Mouse (Mus musculus): ENCODE measurements around the gene Lrrc8a.

The Lrrc8a gene

GRCm38 (mm10) chr2:30237199-30237880 is at the start of gene Lrrc8a:
TSS of gene Lrrc8a (plus strand) at chr2:30237715.
- peak; percentile 100 for DNase-seq (ENCODE audit: low spot score)

DNA sequence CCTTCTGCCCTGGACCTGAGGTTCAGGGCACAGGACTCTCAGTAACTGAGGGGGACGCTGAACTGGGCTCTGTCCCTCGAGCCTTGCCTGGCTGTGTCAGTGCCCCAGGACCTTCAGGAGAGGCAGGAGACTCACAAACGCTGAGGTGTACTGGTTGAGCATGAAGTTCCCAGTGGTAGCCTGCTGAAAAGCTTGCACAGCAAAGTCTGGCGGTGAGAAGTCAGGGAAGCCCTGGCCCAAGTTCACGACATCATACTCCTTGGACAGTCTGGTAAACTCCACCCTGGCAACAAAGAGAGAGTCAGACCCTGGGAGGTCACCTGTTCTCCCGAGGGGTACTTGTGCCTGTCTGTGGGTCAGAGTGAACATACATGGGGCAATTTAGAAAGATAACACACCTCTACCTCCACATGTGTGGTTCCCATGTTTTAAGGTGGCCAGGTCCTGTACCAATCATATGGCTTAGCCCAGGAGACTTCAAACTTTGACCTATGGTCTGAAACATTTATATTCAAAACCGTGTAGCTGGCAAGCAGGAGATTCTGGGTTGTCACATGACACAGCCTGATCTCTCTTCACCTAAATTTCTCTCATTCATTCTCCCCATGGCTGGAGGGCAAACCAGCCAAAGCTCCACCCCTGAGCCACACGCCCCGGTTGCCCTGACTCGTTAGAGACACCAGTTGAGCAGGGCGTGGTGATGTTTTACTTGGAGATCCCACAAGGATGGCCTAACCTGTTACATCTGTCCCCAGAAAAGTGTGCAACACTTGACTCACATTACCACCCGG is 45.5 kb upstream of the Lrrc8a start:
- no peak for DNase-seq (ENCODE audit: low spot score)

DNA sequence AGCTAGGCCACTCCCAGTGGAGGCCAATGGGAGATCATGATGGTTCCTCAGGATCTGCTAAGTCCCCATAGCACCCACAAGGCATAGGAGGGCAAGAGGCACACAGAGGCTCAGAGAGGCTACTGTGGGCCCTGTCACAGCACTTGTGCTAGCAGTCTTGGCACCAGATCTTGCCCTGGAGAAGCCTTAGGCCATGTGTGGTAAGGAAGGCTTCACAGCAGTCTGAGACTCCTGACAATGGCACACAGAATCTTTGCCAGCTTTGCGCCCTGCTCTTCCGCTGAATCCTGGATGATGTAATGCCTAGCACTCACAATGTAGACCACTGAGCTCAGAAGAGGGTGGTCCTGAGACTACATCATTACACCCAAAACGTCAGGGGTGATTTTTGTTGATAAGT is 42.9 kb upstream of the Lrrc8a start:
- DNase-seq (ENCODE audit: low spot score): no peak

DNA sequence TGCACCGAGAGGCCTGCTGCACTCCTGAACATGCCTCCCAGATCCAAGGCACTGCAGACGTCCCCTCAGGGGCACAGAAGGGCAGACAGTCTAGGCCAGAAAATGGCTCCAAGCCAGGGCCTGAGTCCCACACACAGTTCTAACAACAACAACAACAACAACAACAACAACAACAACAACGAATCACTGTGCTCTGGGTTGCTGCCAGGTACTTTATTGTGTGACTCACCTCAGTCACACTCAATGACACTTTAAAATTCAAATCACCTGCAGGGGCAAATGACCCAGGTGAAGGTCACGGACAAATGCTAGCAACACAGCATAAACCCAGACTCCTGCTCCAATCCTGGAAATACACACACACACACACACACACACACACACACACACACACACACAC is 39.5 kb upstream of the Lrrc8a start:
- no peak for DNase-seq (ENCODE audit: low spot score)

GRCm38 (mm10) chr2:30199984-30200383 is 37.5 kb upstream of the Lrrc8a start:
- no peak for DNase-seq (ENCODE audit: low spot score)

DNA sequence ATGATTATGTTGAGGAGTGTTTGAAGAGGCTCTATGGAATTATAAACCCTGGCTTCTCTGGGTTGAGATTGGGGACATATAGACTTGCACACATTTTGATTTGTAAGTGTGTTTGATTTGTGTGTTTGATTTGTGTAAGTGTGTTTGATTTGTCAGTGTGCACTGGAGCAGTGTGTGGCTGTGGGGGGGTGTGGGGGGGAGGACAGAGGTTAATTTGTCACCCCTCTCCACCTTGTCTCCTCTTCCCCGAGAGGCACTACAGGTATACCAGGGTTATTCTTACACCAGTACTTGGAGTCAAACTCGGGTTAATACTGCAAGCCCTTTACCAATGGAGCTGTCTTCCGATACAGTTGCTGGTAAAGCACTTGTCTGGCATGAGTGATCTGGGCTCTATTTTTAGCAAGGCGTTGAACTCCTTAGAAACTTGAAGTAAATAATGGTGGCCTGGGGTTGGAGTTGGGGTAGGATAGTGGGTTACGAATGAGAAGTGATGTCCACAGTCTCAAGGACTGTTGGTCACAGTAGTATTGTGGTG is 37.1 kb upstream of the Lrrc8a start:
- no peak for DNase-seq (ENCODE audit: low spot score)

DNA sequence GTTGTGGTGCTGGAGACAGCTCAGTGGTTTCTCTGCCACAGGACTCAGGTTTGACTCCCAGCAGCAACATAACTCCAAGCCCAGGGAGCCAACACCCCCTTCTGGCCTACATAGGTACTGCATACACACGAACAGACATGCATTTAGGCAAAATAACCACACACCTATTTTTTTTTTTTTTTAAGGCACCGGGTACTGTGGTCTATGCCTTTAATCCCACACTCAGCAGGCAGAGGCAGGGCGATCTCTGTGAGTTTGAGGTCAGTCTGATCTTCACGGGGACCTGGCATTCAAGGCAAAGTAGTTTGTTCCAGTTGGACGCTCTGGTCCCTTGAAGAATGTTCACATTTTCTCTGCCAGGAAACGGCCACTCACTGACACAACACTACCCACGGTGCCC is 34.1 kb upstream of the Lrrc8a start:
- DNase-seq (ENCODE audit: low spot score): no peak

- DNase-seq (ENCODE audit: low spot score): no peak
These were observed 32.3 kb upstream of the Lrrc8a start for GRCm38 (mm10) chr2:30205255-30205628.

- peak; percentile 92 for DNase-seq (ENCODE audit: low spot score)
These were observed 31.7 kb upstream of the Lrrc8a start, which contains the start of gene Kyat1 for GRCm38 (mm10) chr2:30205629-30206357. TSS of gene Kyat1 (minus strand) at chr2:30205847.

DNA sequence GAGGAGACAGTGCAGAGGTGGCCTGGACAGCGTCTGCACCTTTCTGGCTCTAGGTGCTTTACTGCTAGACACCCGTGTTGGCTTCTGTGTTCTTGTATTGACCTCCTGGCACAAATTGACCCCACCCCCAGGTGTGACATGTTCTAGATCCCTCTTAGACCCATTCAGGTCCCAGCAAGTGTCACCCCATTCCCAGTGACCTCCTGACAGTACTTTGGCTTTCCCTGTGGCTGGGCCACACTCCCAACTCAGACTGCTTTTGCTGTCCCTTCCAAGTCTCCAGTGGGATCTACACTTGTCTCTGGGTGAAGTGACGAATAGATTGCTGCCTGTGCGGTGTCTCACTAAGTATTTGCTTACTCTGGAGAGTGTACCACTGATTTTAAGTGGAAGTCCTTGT is 30.1 kb upstream of the Lrrc8a start:
- no peak for DNase-seq (ENCODE audit: low spot score)

DNA sequence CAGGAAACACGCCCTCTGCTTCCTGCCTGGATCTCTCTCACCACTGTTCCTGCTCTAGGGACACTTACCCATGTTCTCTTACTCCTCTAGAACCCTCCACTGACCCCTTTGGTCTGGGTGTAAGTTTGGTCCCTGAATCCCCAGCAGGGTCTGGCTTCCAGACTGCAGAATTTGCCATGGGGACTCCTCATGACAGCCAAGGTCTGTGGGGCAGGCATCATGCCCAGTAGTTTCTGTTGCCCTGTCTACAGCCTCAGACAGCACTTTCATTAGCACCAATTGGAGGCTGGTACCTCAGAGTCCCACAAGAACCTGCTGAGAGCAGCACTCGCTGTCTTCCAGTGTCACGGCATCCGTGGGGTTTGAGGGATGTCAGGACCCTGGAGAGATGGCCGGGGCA is 29.6 kb upstream of the Lrrc8a start:
- no peak for DNase-seq (ENCODE audit: low spot score)

GRCm38 (mm10) chr2:30211408-30212168 is 25.9 kb upstream of the Lrrc8a start:
- DNase-seq (ENCODE audit: low spot score): no peak

DNA sequence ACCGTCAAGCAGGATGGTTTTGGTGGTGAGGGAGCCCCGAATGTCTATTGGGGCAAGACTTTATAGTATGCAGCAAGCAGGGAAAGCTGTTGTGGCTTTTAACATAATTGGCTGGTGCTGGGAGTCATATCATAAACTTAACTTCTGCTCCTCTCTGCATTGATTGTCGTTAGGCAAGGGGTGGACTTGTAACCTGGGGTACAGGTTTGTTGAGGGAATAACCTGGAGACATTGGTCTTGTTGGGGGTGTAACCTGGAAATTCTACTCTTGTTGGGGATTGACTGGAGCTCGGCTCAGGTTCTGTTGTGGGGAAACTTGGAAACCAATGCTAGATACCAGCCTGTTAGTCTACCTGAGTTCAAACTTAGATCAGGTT is 25.4 kb upstream of the Lrrc8a start:
- DNase-seq (ENCODE audit: low spot score): no peak

DNA sequence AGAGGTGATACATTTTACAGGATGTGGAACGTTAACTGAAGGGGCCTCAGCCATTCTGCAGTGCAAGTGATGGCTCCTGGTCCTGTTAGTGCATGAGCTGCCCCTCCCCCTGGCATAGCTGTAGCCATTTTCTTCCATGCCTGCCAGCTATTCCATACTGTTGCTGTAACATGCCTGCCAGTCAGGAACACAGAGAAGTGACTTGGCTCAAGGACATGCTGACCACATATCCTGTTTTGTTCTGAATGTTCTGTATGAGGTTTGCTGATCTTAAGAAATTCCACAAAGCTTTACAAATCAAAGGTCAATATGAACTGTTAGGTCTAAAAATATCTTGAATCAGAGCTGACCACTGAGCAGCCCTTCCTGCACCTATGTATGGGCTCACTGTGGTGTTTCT is 24.6 kb upstream of the Lrrc8a start:
- DNase-seq (ENCODE audit: low spot score): no peak

DNA sequence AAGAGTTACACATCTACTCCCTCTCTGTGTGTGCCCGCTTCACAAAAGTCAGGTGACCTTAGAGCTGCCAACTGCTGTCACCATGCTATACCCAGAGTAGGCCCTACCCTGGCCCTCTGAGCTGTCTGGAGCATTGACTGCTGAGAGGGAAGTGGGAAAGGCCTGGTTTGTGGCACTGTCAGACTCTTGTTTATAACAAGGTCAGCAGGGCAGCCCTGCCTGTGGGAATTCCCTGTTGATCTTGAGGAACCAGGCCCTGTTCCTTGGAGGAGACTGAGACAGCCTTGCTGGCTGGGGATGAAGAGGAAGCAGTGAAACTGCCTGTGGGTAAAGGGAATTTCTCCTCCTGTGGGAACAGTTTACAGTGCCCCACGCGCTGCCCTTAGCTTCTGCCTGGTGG is 22.8 kb upstream of the Lrrc8a start:
- DNase-seq (ENCODE audit: low spot score): no peak

GRCm38 (mm10) chr2:30215493-30215892 is 22.0 kb upstream of the Lrrc8a start:
- DNase-seq (ENCODE audit: low spot score): no peak

DNA sequence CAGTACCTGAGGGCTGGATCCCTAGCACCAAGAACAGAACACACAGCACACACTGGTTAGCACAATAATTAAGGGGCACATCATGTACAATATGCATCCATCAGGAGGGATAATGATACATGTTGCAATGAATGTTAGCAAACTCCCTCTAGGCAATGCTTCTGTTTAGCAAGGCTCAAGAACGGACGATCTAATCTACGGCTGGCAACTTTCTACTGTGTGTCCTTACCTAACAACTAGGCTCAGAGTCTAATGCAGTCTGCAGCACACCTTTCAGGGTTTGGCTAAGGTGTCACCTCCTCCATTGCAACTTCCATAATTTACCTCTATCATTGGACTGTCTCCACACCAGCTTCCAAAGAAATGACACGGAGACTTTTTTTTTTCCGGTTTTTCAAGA is 21.2 kb upstream of the Lrrc8a start:
- no peak for DNase-seq (ENCODE audit: low spot score)

DNA sequence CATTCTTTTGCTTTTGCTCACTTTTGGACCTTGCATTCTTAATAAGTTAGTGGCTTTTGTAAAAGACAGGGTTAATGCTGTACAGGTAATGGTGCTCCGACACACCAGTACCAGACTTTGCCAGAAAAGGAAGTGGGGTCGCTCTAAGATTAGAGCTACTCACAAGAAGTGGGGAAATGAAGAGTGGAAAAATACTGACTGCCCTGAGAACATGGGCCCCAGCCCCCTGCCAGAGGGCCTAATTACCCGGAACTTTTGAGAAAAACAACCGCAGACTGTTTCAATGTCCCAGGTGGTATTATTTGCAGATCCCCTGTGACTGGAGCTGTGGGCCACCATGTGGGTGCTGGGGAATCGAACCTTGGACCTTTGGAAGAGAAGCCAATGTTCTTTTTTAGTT is 1.9 kb upstream of the Lrrc8a start:
- no peak for DNase-seq (ENCODE audit: low spot score)

- no peak for DNase-seq (ENCODE audit: low spot score)
These were observed 903 bp upstream of the Lrrc8a start for GRCm38 (mm10) chr2:30236426-30237198.

DNA sequence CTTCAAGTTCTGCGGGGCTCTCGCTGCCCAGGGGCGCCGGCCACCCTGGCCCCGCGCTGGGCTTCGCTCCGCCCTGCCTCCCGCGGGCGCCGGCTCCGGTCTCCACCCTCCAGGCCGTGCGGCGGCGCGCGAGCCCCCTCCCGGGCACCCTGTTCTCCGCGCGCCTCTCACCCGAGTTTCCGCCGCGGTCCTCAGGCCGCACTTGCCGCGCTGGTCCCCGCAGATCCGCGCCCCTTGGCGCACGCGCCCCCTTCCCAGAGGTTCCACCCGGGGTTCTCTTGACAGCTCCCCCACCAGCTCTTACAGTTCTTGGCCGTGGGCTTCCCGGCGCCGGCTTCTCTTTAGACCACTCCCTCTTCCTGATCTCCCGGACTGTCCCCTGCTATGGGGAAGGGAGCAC is 366 bp downstream of the Lrrc8a start:
- DNase-seq (ENCODE audit: low spot score): peak; percentile 82

GRCm38 (mm10) chr2:30238906-30239465 is 1.5 kb downstream of the Lrrc8a start:
- DNase-seq (ENCODE audit: low spot score): no peak
